Mouse (Mus musculus): Measurements from ENCODE around the gene Zfp704. TPM values are rescaled to one million over a fixed set of nuclear protein-coding genes. Genes with fewer than 3 reads are reported as not detected.

Gene Zfp704
- polyA plus RNA-seq, 1 experiment from 2014 or later = 8.5 TPM

DNA sequence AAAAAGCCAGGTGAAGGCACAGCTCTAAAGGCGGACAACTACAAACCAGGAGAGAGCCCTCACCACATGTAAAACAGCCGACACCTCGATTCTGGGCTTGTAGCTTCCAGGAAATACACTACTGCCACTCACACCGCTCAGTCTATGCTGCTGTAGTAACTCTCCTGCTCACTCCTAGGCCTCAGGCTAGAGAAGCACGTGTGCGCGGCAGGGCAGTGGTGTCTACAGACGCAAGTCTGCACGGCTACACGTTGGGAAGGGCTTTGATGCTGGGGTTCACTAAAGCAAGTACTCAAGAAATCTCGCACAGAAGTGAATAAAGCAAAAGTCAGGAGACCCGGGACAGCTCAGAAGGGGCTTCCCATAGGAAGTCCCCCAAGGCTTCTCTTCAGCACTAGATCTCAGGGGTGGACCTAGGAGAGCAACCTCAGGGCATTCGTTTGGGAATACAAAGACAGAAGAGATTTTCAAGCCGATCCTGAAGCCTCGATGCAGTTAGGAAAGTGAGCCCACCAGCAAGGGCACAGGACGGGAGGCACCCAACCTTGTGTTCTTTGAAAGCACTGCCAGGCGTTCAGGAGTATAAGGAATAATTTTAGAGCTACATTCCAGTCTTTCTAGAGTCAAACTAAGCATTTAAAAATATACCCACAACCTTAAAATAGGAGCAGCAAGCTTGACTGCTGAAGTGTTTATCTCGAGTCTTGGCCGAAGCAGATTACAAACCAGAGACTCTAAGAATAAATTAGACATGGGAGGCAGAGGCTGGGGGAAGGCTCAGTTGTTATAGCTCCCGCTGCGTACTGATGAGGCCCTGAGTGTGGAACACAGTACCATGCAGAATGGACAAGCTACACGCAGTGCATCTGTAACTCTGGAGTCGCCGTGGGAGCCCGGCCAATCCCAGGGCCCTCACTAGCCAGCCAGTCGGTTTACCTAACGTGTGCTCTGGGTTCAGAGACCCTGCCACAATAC, 168.0 kb downstream of the Zfp704 start:
- 0 out of 2 replicates have a peak, but pooled peaks cover 4% of the 10 kb centered on the region for H3K4me1 ChIP-seq (replicated peaks)
- peaks cover 52% of the 10 kb centered on the region for H3K36me3 ChIP-seq
- no peaks in the 10 kb centered on the region for H3K27me3 ChIP-seq
- H3K4me2 ChIP-seq = no peak overlapping the region
- no peak overlapping the region for H3K4me3 ChIP-seq
- H3K27ac ChIP-seq (replicated peaks) = no peak overlapping the region
- no peaks in the 10 kb centered on the region for H3K9me3 ChIP-seq
- WGBS = 89% methylated on average over 27 of the region's 27 CpGs
- H3K9ac ChIP-seq = no peak overlapping the region
- no peak for ATAC-seq (ENCODE audit: low read depth)

DNA sequence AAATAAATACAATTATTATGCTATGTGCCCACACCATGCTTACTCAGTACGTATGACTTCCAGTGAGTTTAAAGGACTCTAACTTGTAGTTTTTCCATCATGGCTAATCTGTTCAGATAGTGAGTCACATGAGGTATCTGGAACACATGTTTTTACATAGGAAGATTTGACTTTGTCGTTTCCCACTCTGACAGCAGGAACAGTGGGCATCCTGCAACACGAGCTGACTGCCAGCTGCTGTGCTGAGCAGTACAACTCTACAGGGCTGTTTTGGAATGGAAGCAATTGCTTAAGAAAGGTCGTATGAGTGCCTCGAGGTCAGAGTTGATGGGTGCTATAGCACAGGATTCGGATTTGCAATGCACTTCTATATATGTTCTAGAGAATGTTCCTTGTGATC, 169.4 kb downstream of the Zfp704 start:
- no peak for ATAC-seq (ENCODE audit: low read depth)
- no peak overlapping the region for H3K4me2 ChIP-seq
- WGBS = 83% methylated on average over 6 of the region's 6 CpGs
- H3K27ac ChIP-seq (replicated peaks) = no peak overlapping the region
- H3K9me3 ChIP-seq = no peaks in the 10 kb centered on the region
- 0 out of 2 replicates have a peak, but pooled peaks cover 4% of the 10 kb centered on the region for H3K4me1 ChIP-seq (replicated peaks)
- H3K27me3 ChIP-seq = no peaks in the 10 kb centered on the region
- H3K36me3 ChIP-seq = peaks cover 46% of the 10 kb centered on the region
- H3K4me3 ChIP-seq = no peak overlapping the region
- H3K9ac ChIP-seq = no peak overlapping the region

DNA sequence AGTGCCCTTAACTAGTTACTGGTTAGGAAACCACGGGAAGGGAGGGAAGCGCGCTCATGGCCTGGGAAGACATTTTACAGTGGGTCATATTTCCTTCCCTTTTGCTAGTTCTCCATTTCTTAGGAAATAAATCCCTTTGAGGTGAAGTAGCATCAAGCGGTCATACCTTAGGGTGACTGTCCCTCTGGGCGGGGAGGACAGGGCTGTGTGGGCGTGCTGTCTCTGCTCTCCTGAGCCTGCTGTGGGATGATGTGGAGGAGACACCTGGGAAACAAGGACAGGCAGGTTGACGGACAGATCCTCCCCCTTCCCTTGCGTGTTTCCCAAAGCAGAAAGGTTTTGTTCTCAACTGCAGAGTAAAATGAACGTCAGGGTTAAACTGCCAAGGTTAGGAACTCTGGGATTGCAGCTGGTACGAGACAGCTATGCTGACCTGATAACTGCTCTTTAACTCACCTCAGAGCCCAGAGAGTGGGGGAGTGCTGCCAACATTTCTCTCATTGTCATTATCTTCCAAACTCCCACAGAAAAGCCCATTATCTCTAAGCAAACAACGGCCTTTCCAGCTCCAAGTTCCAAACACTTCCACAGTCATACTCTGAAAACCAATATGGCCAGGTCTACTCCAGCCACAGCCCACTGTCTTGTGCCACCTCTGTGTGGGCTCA, 170.1 kb downstream of the Zfp704 start:
- WGBS = 90% methylated on average over 11 of the region's 11 CpGs
- ATAC-seq (ENCODE audit: low read depth) = no peak
- H3K9me3 ChIP-seq = no peaks in the 10 kb centered on the region
- 0 out of 2 replicates have a peak, but pooled peaks cover 3% of the 10 kb centered on the region for H3K4me1 ChIP-seq (replicated peaks)
- H3K27me3 ChIP-seq = no peaks in the 10 kb centered on the region
- H3K36me3 ChIP-seq = peaks cover 48% of the 10 kb centered on the region
- H3K4me3 ChIP-seq = no peak overlapping the region
- no peak overlapping the region for H3K27ac ChIP-seq (replicated peaks)
- H3K9ac ChIP-seq = no peak overlapping the region
- no peak overlapping the region for H3K4me2 ChIP-seq

DNA sequence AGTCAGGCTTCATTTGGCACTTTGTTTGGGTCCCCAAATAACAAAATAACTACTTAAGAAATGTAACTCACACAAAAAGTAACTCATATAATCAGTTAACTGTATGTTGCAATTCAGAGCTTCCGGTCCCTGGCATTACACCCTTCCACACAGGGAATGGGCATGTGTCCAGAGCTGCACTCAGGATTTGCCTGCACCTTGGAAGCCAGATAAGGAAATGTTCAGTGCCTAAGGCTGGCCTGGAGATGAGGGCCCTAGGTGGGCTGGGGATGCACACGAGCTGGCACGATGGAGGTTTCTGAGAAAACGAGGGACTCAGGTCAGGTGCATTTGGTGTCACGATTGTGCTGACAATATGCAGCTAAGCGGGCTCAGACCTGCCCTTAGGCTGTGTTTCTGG, 173.6 kb downstream of the Zfp704 start:
- no peaks in the 10 kb centered on the region for H3K9me3 ChIP-seq
- H3K27me3 ChIP-seq = no peaks in the 10 kb centered on the region
- no peak overlapping the region for H3K27ac ChIP-seq (replicated peaks)
- no peak overlapping the region for H3K4me2 ChIP-seq
- peaks cover 43% of the 10 kb centered on the region for H3K36me3 ChIP-seq
- ATAC-seq (ENCODE audit: low read depth) = no peak
- H3K4me1 ChIP-seq (replicated peaks) = no peaks in the 10 kb centered on the region
- no peak overlapping the region for H3K9ac ChIP-seq
- H3K4me3 ChIP-seq = no peak overlapping the region
- WGBS = 91% methylated on average over 6 of the region's 6 CpGs

DNA sequence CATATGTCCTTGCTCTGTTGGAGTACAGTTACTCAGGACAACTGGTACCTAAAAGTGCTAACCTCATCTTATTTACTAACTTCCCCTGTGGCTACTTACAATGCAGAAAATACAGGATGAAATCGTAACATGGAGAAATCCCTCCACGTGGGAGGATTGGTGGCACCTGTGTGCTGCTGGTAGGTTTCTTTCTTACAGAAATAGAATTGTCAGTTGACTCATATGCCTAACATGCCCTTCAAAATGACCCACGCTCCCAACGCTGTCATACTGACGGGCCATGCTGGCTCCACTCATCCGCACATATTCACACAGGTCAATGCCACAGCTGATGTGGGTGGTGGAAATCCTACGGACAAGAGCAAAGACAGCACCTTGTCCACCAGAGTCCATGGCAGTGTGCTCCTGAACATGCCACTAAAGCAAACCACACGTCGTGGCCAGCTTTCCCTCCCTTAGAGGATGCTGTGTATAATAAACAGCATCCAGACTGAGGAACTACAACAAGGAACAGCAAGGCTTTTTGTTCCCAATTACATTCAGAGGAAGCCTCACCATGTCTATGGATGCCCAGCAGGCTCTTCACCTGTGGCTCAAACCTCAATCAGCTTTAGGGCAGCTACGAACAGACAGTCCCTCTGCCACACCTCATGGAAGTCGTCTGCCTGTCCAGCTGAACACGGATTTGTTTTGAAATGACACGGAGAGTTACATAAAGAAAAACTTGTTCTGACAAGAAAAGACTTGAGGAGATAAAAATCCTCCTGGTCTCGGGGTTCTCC, 175.3 kb downstream of the Zfp704 start:
- Histone ChIP-seq H3K4me2 (no peak overlapping the region), H3K9me3 (no peaks in the 10 kb centered on the region), H3K27ac (replicated peaks) (no peak overlapping the region), H3K9ac (no peak overlapping the region), H3K36me3 (peaks cover 41% of the 10 kb centered on the region), H3K4me3 (no peak overlapping the region), H3K4me1 (replicated peaks) (no peaks in the 10 kb centered on the region), H3K27me3 (no peaks in the 10 kb centered on the region)
- 90% methylated on average over 14 of the region's 14 CpGs for WGBS
- ATAC-seq (ENCODE audit: low read depth) = no peak

DNA sequence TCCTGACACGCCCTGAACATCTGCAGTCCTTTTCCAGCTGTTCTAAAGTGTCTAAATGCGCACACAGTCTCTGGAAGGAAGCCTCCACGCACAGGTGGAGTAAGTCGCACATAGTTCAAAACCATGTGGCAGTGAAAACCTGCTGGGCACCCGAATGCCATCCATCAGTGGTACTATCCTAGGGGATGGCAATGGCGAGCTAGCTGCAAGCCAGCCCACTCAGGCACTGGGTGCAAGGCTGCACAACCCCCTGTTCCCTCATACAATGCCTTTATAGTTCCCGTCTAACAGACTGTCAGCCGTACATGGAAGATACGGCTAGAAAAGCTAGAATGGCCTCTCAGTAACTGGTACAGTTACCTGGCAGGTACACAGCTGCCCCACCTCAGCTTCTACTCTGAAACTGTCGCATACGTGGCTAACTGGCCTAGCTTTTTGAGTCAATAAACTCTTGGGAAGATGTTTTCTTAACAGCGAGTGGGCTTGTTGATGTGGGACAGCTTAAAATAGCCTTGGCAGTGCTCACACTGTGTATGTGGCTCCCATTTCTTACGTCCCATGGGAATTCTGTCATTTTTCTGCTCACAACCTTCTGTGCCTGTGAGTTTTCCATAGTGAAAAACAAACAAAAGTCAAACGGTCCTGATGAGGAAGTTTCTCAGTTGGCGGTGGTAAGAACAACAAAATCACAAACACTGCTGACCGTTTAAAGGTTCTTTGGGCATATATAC, 176.9 kb downstream of the Zfp704 start:
- H3K4me1 ChIP-seq (replicated peaks) = no peaks in the 10 kb centered on the region
- H3K9ac ChIP-seq = no peak overlapping the region
- WGBS = 89% methylated on average over 16 of the region's 16 CpGs
- no peak for ATAC-seq (ENCODE audit: low read depth)
- no peaks in the 10 kb centered on the region for H3K27me3 ChIP-seq
- no peak overlapping the region for H3K27ac ChIP-seq (replicated peaks)
- H3K9me3 ChIP-seq = no peaks in the 10 kb centered on the region
- H3K36me3 ChIP-seq = peaks cover 26% of the 10 kb centered on the region
- no peak overlapping the region for H3K4me2 ChIP-seq
- no peak overlapping the region for H3K4me3 ChIP-seq

DNA sequence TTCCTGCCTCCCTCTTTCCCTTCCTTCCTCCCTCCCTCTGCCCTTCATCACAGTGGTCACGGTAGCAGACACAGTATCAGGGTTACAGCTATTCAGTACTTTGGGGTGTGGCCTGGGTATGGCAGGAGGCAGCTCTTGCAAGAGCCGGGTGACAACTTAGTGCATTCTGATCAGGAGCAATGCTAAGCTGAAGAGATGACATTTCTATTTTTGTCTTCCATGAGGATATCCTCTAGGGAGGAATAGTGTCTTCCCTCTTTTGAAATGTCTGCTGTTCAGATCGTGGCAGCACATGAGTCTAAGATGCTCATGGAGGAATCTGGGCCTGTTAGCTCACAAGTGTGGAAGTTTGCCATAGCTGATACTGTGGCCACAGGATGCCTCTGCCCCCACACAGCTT, 177.7 kb downstream of the Zfp704 start:
- Histone ChIP-seq H3K27me3 (no peaks in the 10 kb centered on the region), H3K9me3 (no peaks in the 10 kb centered on the region), H3K9ac (no peak overlapping the region), H3K27ac (replicated peaks) (no peak overlapping the region), H3K4me3 (no peak overlapping the region), H3K36me3 (peaks cover 18% of the 10 kb centered on the region), H3K4me1 (replicated peaks) (no peaks in the 10 kb centered on the region), H3K4me2 (no peak overlapping the region)
- 71% methylated on average over 3 of the region's 3 CpGs for WGBS
- no peak for ATAC-seq (ENCODE audit: low read depth)

DNA sequence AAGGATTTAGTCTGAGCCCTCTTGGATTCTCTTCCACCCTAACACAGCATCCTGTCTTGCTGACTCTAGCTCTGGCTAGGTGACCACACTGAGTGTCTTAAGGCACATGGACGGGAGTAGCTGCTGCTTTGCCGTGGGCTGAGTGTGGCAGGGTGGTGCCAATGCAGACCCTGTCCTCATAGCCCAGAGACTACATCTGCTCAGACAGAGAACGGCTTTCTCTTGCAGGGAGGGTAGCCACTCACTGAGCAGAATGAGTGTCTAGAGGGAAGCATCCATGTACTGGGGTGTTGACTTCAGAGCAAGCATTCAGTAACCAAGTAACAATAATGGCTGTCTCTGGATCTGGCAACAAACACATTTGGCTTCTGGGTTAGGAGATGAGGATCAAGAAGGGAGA, 179.9 kb downstream of the Zfp704 start:
- Histone ChIP-seq H3K4me2 (no peak overlapping the region), H3K27me3 (no peaks in the 10 kb centered on the region), H3K36me3 (peaks cover 5% of the 10 kb centered on the region; the same call in 1 of the 2 replicates), H3K4me1 (replicated peaks) (no peaks in the 10 kb centered on the region; the same call in 1 of the 2 replicates), H3K9me3 (no peaks in the 10 kb centered on the region), H3K4me3 (no peak overlapping the region), H3K27ac (replicated peaks) (no peak overlapping the region), H3K9ac (no peak overlapping the region)
- ATAC-seq (ENCODE audit: low read depth) = no peak
- 86% methylated on average over 3 of the region's 3 CpGs for WGBS

DNA sequence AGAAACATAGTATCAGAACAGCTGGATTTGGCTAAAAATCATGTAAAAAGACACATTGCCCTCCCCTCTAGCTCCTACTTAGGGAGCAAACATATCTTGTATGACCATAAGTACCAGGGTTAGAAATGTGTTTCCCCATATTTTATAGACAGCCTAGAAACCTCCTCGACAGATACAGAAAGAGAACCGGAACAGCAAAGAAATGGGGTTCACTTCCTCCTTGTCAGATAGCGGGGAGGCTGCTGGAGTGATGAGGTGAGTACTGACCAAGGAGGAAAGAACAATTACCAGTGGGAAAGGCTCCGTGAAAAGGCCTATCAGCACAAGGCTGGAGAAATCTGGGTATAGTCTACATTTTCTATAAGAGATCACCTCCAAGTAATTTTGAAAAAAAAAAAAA, 182.1 kb downstream of the Zfp704 start:
- Histone ChIP-seq H3K27me3 (no peaks in the 10 kb centered on the region), H3K4me3 (no peak overlapping the region), H3K36me3 (no peaks in the 10 kb centered on the region; the same call in 1 of the 2 replicates), H3K4me2 (no peak overlapping the region), H3K9ac (no peak overlapping the region), H3K4me1 (replicated peaks) (no peaks in the 10 kb centered on the region; the same call in 1 of the 2 replicates), H3K27ac (replicated peaks) (no peak overlapping the region), H3K9me3 (no peaks in the 10 kb centered on the region)
- 95% methylated on average over 4 of the region's 4 CpGs for WGBS
- no peak for ATAC-seq (ENCODE audit: low read depth)

DNA sequence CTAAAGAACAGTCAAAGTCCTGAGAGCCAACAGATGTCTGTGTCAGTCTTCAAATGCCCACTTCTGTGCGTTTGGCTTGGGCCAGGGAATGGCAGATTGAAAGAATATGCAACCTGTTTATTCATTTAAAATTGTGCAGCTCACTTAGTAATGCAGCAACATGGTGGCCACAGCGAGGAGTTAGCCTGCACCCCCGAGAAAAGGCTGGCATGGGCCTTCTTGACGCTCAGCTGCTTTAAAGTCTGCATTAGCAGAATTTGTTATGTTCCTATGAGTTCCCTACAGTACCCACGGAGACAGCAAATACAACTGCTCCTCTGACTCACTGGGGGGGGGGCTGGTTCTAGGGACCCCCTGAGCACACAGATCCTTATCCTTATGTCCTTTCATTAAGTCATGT, 184.2 kb downstream of the Zfp704 start:
- Histone ChIP-seq H3K9ac (no peak overlapping the region), H3K4me1 (replicated peaks) (no peaks in the 10 kb centered on the region; the same call in 1 of the 2 replicates), H3K27ac (replicated peaks) (no peak overlapping the region), H3K4me3 (no peak overlapping the region), H3K27me3 (no peaks in the 10 kb centered on the region), H3K36me3 (no peaks in the 10 kb centered on the region), H3K9me3 (no peaks in the 10 kb centered on the region), H3K4me2 (no peak overlapping the region)
- 92% methylated on average over 5 of the region's 5 CpGs for WGBS
- no peak for ATAC-seq (ENCODE audit: low read depth)

DNA sequence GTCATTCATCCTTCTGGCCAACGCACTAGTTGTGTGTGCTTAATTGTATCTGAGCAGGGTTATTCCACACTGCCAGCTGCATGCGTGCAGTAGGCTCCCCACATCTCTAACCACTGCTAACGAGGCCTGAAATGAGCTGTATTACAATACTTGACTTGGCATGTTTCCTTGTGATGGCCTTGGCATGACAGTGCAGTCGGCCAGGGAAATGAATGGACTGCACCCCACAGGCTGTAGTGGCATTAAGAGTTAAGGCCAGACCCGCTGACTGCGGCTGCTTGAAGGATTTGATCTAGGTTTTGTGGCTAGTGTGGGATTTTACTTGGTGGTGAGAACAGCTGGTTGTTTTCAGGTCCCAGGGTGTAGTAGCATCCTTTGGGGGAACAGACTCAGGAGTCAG, 185.2 kb downstream of the Zfp704 start:
- Histone ChIP-seq H3K9me3 (no peaks in the 10 kb centered on the region), H3K27me3 (no peaks in the 10 kb centered on the region), H3K9ac (no peak overlapping the region), H3K4me2 (no peak overlapping the region), H3K4me3 (no peak overlapping the region), H3K27ac (replicated peaks) (no peak overlapping the region), H3K36me3 (no peaks in the 10 kb centered on the region), H3K4me1 (replicated peaks) (no peaks in the 10 kb centered on the region; the same call in 1 of the 2 replicates)
- no peak for ATAC-seq (ENCODE audit: low read depth)
- 80% methylated on average over 6 of the region's 6 CpGs for WGBS

Measured in neural tube, embryonic 13.5 days (tissue).